Mouse (Mus musculus) urinary bladder, postnatal 36 days (tissue): ENCODE data around the gene Hps1.
A peak's percentile ranks its signal among the peaks of the same experiment; 100 is the strongest.
"Not testable (repeated sequence)": the region's sequence is repeated elsewhere in the genome, so short reads cannot be mapped to it uniquely, and the experiment has no call there.

Experiments used
- DNase-seq, 2 experiments: peaks; one replicate each; pipeline ENCODE4 v3.0.0; 2022; ENCODE audit warnings: low spot score in 2 of 2, mixed read lengths in 1 of 2

The Hps1 gene

DNA sequence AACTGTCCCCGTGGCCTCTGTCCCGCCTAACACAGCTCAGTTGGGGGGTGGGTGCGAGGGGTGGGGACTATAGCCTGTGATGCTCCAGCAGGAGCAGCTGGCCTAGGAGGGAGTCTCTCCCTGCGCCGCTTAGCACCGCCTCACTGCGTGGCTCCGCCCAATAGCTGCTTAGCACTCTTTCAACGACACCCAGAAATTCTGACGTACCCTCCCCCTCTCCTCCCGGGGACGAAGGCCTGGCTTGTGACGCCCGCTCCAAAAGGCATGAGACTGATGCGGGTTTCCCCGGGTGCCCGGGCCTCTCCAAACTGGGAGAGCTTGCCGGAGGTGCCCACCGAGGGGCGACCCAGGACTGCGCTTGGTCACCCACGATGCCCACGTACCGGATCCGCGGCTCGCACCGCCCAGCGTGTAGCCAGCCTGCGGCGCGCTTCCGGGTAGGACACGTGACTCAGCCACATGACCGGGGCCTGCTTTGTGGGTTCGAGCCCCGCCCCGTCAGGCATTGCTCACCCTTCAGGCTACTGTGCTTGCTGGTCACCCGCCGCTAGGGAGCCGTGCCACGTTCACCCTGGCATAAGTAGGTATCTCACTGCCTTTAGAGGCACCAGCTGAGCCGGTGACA lies at the start of gene Hps1:
Gene Hps1 (minus strand): TSS at position 448 of the 625 bp plus-strand sequence.
- peak; percentile 85 to 87 for DNase-seq

- DNase-seq, result no peak
Observed at GRCm38 (mm10) chr19:42829196-42829595, 49.4 kb upstream of the Hps1 start.

DNA sequence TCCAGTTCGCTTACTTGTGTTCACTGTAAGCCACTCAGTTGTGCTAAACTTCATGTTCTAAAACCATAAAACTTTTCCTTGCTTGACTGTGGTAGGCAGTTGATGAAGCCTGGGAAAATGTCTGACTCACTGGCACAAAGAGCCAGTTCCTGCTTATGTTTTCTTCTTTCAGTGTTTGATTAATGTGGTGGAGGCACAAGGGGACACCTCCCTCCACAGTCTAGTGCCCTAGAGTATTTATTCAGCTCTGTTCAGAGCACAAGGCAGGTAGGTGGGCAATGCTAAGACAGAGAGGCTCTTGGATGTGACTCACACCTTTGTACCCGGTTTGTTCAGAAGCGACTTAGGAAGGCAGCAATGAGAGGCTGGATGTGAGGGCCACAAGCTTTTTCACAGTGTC lies 48.1 kb upstream of the Hps1 start:
- no peak for DNase-seq

DNA sequence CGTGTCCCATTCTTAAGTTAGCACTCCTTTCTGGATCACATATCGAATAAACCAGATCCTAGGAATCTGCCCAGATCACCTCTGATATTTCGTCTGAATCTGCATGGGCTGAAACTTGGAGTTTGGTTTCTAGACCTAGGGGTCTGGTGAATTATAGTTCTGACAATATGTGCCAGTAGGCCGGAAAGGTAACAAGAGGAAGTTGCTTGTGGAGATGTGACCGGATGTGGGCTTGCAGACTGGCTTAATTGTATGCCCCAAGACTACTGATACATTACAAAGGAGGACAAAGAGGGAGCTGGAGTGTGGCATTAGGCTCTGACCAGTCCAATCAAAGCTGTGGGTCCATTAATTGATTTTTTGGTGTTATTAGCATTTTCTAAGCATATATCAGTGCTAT lies 40.3 kb upstream of the Hps1 start:
- DNase-seq, result no peak

DNA sequence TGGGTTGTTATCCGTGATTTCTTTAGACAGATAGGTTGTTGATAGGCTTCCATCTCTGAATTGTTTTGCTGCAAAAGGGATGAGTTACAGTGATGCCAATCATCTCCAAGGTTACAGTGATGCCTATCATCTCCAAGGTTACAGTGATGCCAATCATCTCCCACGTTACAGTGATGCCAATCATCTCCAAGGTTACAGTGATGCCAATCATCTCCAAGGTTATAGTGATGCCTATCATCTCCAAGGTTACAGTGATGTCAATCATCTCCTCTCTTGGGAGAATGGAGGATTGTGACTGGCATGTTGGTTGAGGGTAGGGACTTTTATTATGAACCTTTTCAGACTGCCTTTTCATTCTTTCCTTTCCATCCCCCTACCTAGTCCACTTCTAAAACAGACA lies 38.0 kb upstream of the Hps1 start:
- no peak for DNase-seq

DNA sequence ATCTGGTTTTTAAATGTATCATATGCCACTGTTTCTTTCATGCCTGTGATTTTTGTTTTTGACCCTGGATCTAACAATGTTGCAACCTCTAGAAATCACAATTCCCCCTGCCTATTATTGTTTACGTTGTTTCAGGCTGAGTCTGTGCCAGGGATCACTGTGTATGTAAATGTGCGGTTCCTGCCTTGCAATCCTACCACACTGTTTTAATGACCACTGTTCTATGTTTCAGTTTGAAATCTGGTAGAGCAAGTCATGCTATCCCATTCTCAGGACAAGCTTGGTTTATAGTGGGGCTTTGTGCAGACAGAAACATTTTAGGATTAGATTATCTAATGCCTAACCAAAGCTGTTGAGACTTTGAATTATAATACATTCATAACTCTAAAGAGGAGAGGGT lies 36.5 kb upstream of the Hps1 start:
- DNase-seq, result no peak

GRCm38 (mm10) chr19:42810140-42810539 lies 30.4 kb upstream of the Hps1 start:
- DNase-seq, result no peak

DNA sequence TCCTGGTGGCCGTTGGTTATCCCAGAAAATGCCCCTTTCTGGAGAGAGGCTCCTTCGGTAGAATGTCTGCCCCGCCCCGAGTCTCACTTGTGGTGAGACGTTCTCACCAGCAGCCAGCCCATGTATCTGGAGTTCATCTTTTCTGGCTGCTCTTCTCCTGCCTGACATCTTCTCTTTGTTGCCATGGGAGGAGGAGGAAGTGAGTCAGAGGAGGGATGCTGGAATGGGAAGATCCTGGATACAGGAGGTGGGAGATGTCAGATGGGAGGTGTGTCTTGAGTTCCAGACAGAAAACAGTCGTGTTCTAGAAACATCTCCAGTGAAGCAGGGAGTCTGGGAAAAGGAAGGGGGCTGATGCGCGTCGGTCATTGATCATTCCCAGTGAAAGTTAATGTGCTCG lies 29.7 kb upstream of the Hps1 start:
- no peak for DNase-seq

DNA sequence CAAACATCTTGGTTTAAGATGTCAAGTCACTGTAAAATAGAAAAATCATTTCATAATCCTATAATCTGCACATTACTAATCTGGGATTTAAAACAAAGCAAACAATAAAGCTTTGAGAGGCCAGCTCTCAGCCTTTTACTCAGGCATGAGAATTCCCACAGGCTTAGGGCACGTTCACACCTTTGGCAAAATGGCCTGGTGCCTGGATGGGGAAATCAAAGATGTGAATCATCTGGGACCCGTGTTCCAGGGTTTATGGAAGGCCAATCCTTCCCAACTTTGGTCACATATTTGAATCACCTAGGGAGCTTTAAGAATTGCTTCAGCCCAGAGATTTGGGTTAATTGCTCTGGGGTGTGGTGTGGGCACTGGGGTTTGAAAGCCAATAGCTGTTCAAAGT lies 18.1 kb upstream of the Hps1 start:
- DNase-seq, result no peak

DNA sequence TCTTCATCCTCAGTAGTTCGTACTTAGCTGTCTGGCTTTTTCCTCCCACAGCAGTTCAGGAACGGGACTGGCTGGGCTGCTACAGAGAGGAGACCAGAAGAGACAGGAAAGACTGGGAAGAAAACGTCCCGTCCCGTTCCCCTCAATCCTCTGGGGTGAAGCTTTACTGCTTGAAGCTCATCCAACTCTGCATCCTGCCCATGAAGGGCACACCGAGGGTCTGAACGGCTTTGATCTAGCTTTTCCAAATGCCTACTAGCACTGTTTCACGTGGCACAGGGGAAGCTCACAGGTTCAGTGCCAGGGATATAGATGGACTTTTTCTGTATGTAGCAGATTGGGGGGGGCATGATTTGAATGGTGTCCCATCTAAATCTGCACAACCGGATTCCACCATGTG lies 16.0 kb upstream of the Hps1 start:
- no peak for DNase-seq

- DNase-seq, result peak; percentile 82 to 83
Observed at GRCm38 (mm10) chr19:42794914-42795613, 15.3 kb upstream of the Hps1 start.

DNA sequence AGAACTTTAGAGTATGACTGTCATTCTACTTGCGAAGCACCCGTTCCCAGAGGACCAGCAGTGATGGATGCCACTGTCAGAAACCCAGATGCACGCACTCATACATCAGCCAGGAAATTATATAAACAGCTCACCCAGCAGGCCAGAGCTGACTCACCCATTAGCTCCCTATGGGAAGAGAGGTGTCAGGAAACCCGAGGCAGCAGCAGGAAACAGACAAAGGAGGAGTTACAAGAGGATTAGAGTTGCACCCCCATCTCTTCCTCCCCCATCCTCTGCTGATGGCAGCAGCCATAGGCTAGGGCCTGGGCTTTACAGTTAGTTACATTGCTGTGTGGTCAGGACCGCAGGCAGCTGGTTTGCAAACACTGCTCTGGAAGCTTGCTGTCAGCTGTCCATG lies 8.5 kb upstream of the Hps1 start:
- no peak for DNase-seq

DNA sequence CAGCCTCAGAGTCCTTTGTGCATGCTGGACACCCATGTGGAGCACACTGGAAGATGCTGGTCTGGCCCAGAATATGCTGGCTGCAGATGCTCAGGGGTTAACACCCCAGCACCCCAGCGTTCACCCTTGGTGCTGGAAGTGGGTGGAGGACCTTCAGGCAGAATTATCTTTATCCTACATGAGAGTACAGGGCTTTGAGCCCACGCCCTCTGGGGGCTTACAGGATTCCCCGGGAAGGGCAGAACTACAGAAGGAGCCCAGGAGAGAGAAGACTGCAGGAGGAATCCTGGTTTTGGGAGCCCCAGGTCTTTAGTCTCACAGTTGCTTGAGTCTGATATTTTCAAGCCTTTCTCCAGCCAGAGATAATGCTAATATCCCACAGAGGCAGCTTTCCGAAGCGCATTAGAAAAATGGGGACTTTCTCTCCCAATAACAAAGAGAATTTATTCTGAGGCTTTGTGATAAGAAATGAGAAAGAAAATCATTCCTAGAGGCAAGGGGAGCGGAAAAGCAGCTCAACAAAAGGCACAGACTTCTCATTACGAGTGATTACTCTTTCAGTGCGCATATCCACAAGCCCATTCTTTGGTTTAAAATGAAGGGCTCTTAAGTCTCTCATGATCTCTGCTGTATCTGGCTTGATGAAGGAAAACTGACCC lies 5.9 kb upstream of the Hps1 start:
- DNase-seq, result no peak

DNA sequence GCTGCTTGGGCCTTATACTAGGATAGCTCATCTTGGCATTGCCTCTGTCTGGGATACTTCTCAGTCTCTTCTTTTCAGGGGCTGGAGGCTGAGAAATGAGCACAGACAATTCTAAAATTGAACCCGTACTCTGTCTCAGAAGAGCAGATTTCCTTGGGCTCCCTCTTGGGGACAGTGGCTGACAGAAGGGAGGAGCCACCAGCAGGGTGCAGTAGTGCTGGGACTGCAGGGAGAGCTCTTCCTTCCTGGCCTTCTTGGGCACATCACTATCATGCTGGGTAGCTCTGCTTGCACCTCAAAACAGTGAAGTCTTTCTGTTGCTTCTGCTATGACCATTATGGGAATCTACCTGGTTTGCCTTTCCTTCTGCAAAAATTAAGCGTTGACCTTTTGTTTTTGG lies 5.4 kb upstream of the Hps1 start:
- no peak for DNase-seq

GRCm38 (mm10) chr19:42780156-42780538 lies 369 bp upstream of the Hps1 start:
- not testable (repeated sequence) for DNase-seq

- DNase-seq, result no peak
Observed at GRCm38 (mm10) chr19:42777801-42778200, 2.0 kb downstream of the Hps1 start.

GRCm38 (mm10) chr19:42776813-42777212 lies 3.0 kb downstream of the Hps1 start:
- DNase-seq, result no peak

DNA sequence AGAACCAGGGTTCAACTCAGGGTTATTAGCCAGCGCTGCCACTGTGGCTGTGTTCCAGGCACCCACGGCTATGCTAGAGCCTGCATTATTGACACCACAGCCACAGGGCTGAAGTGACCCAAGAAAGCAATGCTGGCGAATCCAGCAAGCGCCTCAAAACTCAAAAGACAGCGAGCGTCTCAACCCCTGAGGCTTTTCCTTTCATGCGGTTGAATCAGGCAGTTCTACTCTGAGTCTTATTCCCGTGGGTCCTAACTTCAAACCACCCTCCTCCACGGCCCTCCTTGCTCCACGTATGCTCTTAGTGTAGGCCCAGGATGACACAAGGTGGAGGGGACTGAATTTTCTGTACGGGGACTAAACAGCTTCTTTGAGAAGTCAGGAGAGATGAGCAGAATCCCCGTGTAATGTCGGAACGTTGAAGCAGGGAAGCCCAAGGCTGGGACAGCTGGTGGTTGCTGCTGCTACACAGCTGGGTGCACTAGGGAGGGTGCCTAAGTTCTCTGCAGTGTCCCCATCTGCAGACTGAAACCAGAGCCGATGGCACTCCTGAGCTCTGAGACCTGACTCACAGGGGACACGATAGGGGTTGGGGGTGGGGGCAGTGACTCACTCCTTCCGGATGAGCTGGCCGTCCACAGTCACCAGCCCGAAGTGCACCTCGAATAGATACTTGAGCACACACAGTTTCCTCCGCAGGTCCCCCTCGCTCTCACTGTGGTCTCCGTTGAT lies 9.5 kb downstream of the Hps1 start:
- DNase-seq, result no peak

GRCm38 (mm10) chr19:42769648-42770047 lies 10.1 kb downstream of the Hps1 start:
- no peak for DNase-seq

- DNase-seq, result no peak
Observed at GRCm38 (mm10) chr19:42767361-42767760, 12.4 kb downstream of the Hps1 start.

DNA sequence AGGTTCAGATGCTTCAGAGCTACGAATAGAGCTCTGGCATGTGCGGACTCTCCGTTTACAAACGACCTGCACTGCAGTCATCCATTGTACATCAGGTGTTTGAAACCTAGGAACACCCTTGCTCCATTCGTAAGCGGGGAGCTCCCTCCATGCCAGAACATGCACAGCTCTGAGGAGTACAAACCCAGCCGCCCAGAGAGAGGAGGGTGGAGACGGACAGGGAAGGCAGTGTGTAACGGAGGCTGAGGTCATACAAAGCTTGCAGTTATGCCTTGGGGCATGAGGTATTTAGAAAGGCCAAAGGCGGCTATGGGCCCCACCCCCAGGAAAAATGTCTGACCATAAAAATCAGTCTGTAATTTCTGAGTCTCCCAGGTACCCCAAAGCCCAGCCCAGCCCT lies 15.4 kb downstream of the Hps1 start:
- no peak for DNase-seq

DNA sequence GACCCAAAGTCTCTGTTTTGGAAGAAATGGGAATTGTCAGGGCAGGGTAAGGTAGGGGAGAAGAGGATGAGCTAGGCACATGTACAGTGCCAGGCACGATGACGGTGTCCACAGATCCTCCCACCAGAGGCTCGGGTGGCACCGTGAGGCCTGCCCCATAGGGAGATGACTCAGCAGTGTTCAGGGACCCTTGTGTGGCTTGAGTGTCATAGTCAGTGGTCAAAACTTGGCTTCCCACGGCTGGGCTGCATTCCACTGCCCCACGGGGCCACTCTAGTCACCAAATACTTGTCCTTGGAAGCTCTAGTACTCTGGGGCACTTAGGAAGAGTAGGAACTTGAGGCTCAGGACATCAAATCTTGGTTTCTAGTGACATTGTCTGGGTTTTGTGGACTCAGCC lies 23.1 kb downstream of the Hps1 start:
- no peak for DNase-seq
